In genomic region chr6:36819019-36819783, GRCm38 (mm10) we compare ENCODE assay signal across 9 mouse cellular contexts. TPM values are rescaled to one million over a fixed set of nuclear protein-coding genes. Genes with fewer than 3 reads are reported as not detected.
DNase-seq lines count a peak whose midpoint lies in the region; ATAC-seq lines count a peak whose summit lies in the region.
"Had no signal": no experiment of that assay in that cellular context is flagged by ENCODE, and none has a peak within 500 bp of the region (broad histone marks: within the 10 kb centered on the region; RNA-seq: fewer than 3 reads in every experiment).

No protein-coding gene starts in this region.

- peak overlapping the region; percentile 67 for H3K27ac ChIP-seq in hindbrain, embryonic 12.5 days
- peak overlapping the region; percentile 68 for H3K27ac ChIP-seq in stomach, embryonic 16.5 days (ENCODE audit: low read length)

- H3K4me1 ChIP-seq in hindbrain, embryonic 12.5 days, result peaks cover 6% of the 10 kb centered on the region; the same call in 1 of the 2 replicates
- peaks cover 20% of the 10 kb centered on the region for H3K4me1 ChIP-seq in stomach, embryonic 16.5 days (ENCODE audit: control insufficient read depth, insufficient read depth, low read length)

- no peaks in the 10 kb centered on the region for H3K36me3 ChIP-seq in hindbrain, embryonic 12.5 days
- no peaks in the 10 kb centered on the region for H3K36me3 ChIP-seq in stomach, embryonic 16.5 days (ENCODE audit: control insufficient read depth, insufficient read depth, low read length)

- DNase-seq in Muller cell, postnatal 12 days (ENCODE audit: inconsistent ontology term), result peak; percentile 95
- DNase-seq in cerebellum, adult 8-10 months, result peak; percentile 70
- DNase-seq in gastrocnemius, adult 18-20 months (ENCODE audit: low spot score), result peak; percentile 44
- peak; percentile 87 to 93 for DNase-seq in layer of hippocampus, postnatal 14 days (ENCODE audit: low spot score in 2 of 2)
- peak; percentile 32 for DNase-seq in lung, postnatal 25 days (ENCODE audit: low spot score)
- no peak for DNase-seq in B cell, adult 2 months

- no peak overlapping the region for H3K4me3 ChIP-seq in hindbrain, embryonic 12.5 days
- no peak overlapping the region for H3K4me3 ChIP-seq in stomach, embryonic 16.5 days (replicated peaks; ENCODE audit: low read length)

- no peak overlapping the region for H3K4me2 ChIP-seq in hindbrain, embryonic 12.5 days (replicated peaks)
- H3K4me2 ChIP-seq in stomach, embryonic 16.5 days (ENCODE audit: low read depth, low read length), result peak overlapping the region; percentile 20

- ATAC-seq in hindbrain, embryonic 12.5 days (ENCODE audit: low FRiP score), result peak; percentile 96
- peak; percentile 91 for ATAC-seq in stomach, embryonic 16.5 days (ENCODE audit: insufficient read depth, low FRiP score)
- ATAC-seq: Patski had no signal

- H3K27me3 ChIP-seq in hindbrain, embryonic 12.5 days, result no peaks in the 10 kb centered on the region
- H3K27me3 ChIP-seq in stomach, embryonic 16.5 days (ENCODE audit: control insufficient read depth, insufficient read depth, low read length), result no peaks in the 10 kb centered on the region

- no peak overlapping the region for H3K9ac ChIP-seq in hindbrain, embryonic 12.5 days
- no peak overlapping the region for H3K9ac ChIP-seq in stomach, embryonic 16.5 days (ENCODE audit: low read length)

- no peaks in the 10 kb centered on the region for H3K9me3 ChIP-seq in hindbrain, embryonic 12.5 days (replicated peaks)
- H3K9me3 ChIP-seq in stomach, embryonic 16.5 days (replicated peaks; ENCODE audit: control insufficient read depth, low read length), result no peaks in the 10 kb centered on the region

- WGBS in hindbrain, embryonic 12.5 days, result 39% methylated on average over 8 of the region's 8 CpGs
- WGBS in stomach, embryonic 16.5 days, result 8% methylated on average over 8 of the region's 8 CpGs

RNA-seq across cellular contexts. Expression of gene Ptn, which starts 9.2 kb away (rescaled TPM):
- 1 to 10 TPM in 1 of 2 experiments, under 1 TPM in 1; 0.57 to 1.1 TPM for total RNA-seq in gastrocnemius, adult 18-20 months (2021)
- polyA plus RNA-seq in hindbrain, embryonic 12.5 days (2016; fragmentation: Nextera tagmentation; extraction: Ambion mirVana), result 500 and 546 TPM in 2 replicates
- 100 to 1,000 TPM; 358 to 368 TPM for total RNA-seq in layer of hippocampus, postnatal 14 days (2021)
- polyA plus RNA-seq in stomach, embryonic 16.5 days (2015; fragmentation: Nextera tagmentation; extraction: Ambion mirVana), result 314 and 411 TPM in 2 replicates
- polyA plus RNA-seq: Patski had no signal

Comparison
In these comparisons a context has a peak if more than half of its experiments do, and no peak if none do; other contexts are left out.
1. DNase-seq: peak in Muller cell, postnatal 12 days (single experiment), cerebellum, adult 8-10 months (single experiment), gastrocnemius, adult 18-20 months (single experiment), layer of hippocampus, postnatal 14 days (2 of 2) and lung, postnatal 25 days (single experiment); none in B cell, adult 2 months (0 of 2).
2. RNA of gene Ptn, which starts 9.2 kb away (total RNA-seq): 358 to 368 TPM in layer of hippocampus, postnatal 14 days; 0.57 to 1.1 TPM in gastrocnemius, adult 18-20 months; every median in the first group is over 100 times any median in the second.